Mouse (Mus musculus) MEL (cell line): Measurements from ENCODE around the gene Elk4. TPM values are rescaled to one million over a fixed set of nuclear protein-coding genes. Genes with fewer than 3 reads are reported as not detected.

Source experiments
- DNase-seq: peaks from one replicate; pipeline ENCODE4 v3.0.0; 2011; ENCODE audit warnings: low read depth, low spot score
- H3K27ac ChIP-seq: 2 replicates; pipeline ENCODE4 v1.5.1; 2012; ENCODE audit warnings: low read depth, mild to moderate bottlenecking, control low read depth, low read length, moderate library complexity; ENCODE audit not compliant: control insufficient read depth
- H3K27me3 ChIP-seq, 2 experiments: fragments of 150-350 bp in 1 of 2; sonication (generic) in 1 of 2; 2 replicates each; pipeline ENCODE4 v1.6.1; 2012; ENCODE audit warnings: low read length in 2 of 2, mild to moderate bottlenecking in 2 of 2, improper control_type of control experiment in 1 of 2, moderate library complexity in 1 of 2; ENCODE audit not compliant: insufficient read depth in 2 of 2, control insufficient read depth in 1 of 2
- H3K36me3 ChIP-seq, 2 experiments: 2 replicates each; pipeline ENCODE4 v1.6.1; 2012 to 2014; ENCODE audit warnings: low read length in 2 of 2, improper control_type of control experiment in 1 of 2, inconsistent platforms in 1 of 2, mild to moderate bottlenecking in 1 of 2; ENCODE audit not compliant: insufficient read depth in 2 of 2, control insufficient read depth in 1 of 2
- H3K4me1 ChIP-seq, 2 experiments: fragments of 150-350 bp in 1 of 2; sonication (generic) in 1 of 2; 2 replicates each; pipeline ENCODE4 v1.6.1; 2012; ENCODE audit warnings: low read length in 2 of 2, improper control_type of control experiment in 1 of 2, mild to moderate bottlenecking in 1 of 2; ENCODE audit not compliant: insufficient read depth in 2 of 2, control insufficient read depth in 1 of 2
- H3K4me3 ChIP-seq, 2 experiments: fragments of 150-350 bp in 1 of 2; sonication (generic) in 1 of 2; 2 replicates each; pipeline ENCODE4 v1.5.1; 2012; ENCODE audit warnings: low read depth in 2 of 2, low read length in 2 of 2, mild to moderate bottlenecking in 2 of 2, moderate library complexity in 2 of 2, control low read depth in 1 of 2, improper control_type of control experiment in 1 of 2; ENCODE audit not compliant: control insufficient read depth in 1 of 2, insufficient read depth in 1 of 2
- H3K79me2 ChIP-seq: 2 replicates; pipeline ENCODE4 v1.6.1; 2012; ENCODE audit warnings: mild to moderate bottlenecking, low read length, moderate library complexity; ENCODE audit not compliant: control insufficient read depth, poor library complexity, insufficient read depth
- H3K9ac ChIP-seq: 2 replicates; pipeline ENCODE4 v1.6.1; 2012; ENCODE audit warnings: low read depth, mild to moderate bottlenecking, control low read depth, low read length, moderate library complexity; ENCODE audit not compliant: control insufficient read depth, poor library complexity, severe bottlenecking
- H3K9me3 ChIP-seq: fragments of 150-350 bp; sonication (generic); replicated peaks from 2 replicates; pipeline ENCODE4 v1.6.1; 2012; ENCODE audit warnings: mild to moderate bottlenecking, low read length, improper control_type of control experiment, moderate library complexity; ENCODE audit not compliant: insufficient read depth
- CHD2 ChIP-seq: IDR thresholded peaks from 2 replicates; pipeline ENCODE4 v1.6.1; 2011; ENCODE audit warnings: low read length, improper control_type of control experiment
- CTCF ChIP-seq, 3 experiments: IDR thresholded peaks in 2 of 3; conservative IDR thresholded peaks in 1 of 3; 2 replicates each; pipeline ENCODE4 v1.5.1; 2011 to 2012; ENCODE audit warnings: low read length in 3 of 3, low read depth in 2 of 3, mild to moderate bottlenecking in 2 of 3, improper control_type of control experiment in 1 of 3, inconsistent platforms in 1 of 3, mixed read lengths in 1 of 3, moderate library complexity in 1 of 3; ENCODE audit not compliant: control insufficient read depth in 1 of 3, insufficient read depth in 1 of 3, poor library complexity in 1 of 3, severe bottlenecking in 1 of 3
- E2F4 ChIP-seq: IDR thresholded peaks from 2 replicates; pipeline ENCODE4 v1.6.1; 2011; ENCODE audit warnings: low read depth, low read length, improper control_type of control experiment, borderline replicate concordance
- EP300 ChIP-seq, 2 experiments: IDR thresholded peaks; 2 replicates each; pipeline ENCODE4 v1.6.1; 2011; ENCODE audit warnings: improper control_type of control experiment in 2 of 2, low read length in 2 of 2, low read depth in 1 of 2, mild to moderate bottlenecking in 1 of 2
- KAT2A ChIP-seq: conservative IDR thresholded peaks from 2 replicates; pipeline ENCODE4 v1.6.1; 2012; ENCODE audit warnings: low read depth, low read length, improper control_type of control experiment, inconsistent platforms
- MAFK ChIP-seq: IDR thresholded peaks from 2 replicates; pipeline ENCODE4 v1.6.1; 2011; ENCODE audit warnings: low read depth, mild to moderate bottlenecking, low read length, improper control_type of control experiment, borderline replicate concordance
- MYC ChIP-seq: IDR thresholded peaks from 2 replicates; pipeline ENCODE4 v1.6.1; 2011; ENCODE audit warnings: low read depth, mild to moderate bottlenecking, low read length, improper control_type of control experiment, moderate library complexity
- POLR2A ChIP-seq, 2 experiments: IDR thresholded peaks; 2 replicates each; pipeline ENCODE4 v1.6.1; 2011 to 2012; ENCODE audit warnings: low read length in 2 of 2, mild to moderate bottlenecking in 2 of 2, control low read depth in 1 of 2, improper control_type of control experiment in 1 of 2, low read depth in 1 of 2, moderate library complexity in 1 of 2; ENCODE audit not compliant: control insufficient read depth in 1 of 2, insufficient read depth in 1 of 2, poor library complexity in 1 of 2
- POLR2AphosphoS2 ChIP-seq: IDR thresholded peaks from 2 replicates; pipeline ENCODE4 v1.6.1; 2011; ENCODE audit warnings: low read length, improper control_type of control experiment
- RCOR1 ChIP-seq: IDR thresholded peaks from 2 replicates; pipeline ENCODE4 v1.6.1; 2012; ENCODE audit warnings: low read depth, mild to moderate bottlenecking, inconsistent platforms, low read length, improper control_type of control experiment
- SIN3A ChIP-seq: IDR thresholded peaks from 2 replicates; pipeline ENCODE4 v1.6.1; 2012; ENCODE audit warnings: low read length, improper control_type of control experiment, inconsistent platforms
- SMC3 ChIP-seq: IDR thresholded peaks from 2 replicates; pipeline ENCODE4 v1.6.1; 2011; ENCODE audit warnings: low read depth, low read length, improper control_type of control experiment
- UBTF ChIP-seq: IDR thresholded peaks from 2 replicates; pipeline ENCODE4 v1.6.1; 2012; ENCODE audit warnings: low read depth, mild to moderate bottlenecking, inconsistent platforms, low read length, improper control_type of control experiment, moderate library complexity, borderline replicate concordance; ENCODE audit not compliant: insufficient read depth
- ZMIZ1 ChIP-seq: IDR thresholded peaks from 2 replicates; pipeline ENCODE4 v1.6.1; 2012; ENCODE audit warnings: low read depth, mild to moderate bottlenecking, inconsistent platforms, low read length, improper control_type of control experiment, moderate library complexity
- ZNF384 ChIP-seq: IDR thresholded peaks from 2 replicates; pipeline ENCODE4 v1.6.1; 2012; ENCODE audit warnings: low read depth, mild to moderate bottlenecking, inconsistent platforms, low read length, improper control_type of control experiment
- polyA plus RNA-seq, 2 experiments: library from polyadenylated mRNA; stranded (reverse) in 1 of 2; unstranded in 1 of 2; fragments of >175 nt in 1 of 2; fragments of >200 nt in 1 of 2; gene quantifications; 2 replicates each; pipeline versions ENCODE4 v1.2.1 to v1.2.4; 2012; ENCODE audit warnings: low replicate concordance in 2 of 2, low read depth in 1 of 2; ENCODE audit not compliant: insufficient read length in 2 of 2, insufficient read depth in 1 of 2, missing spikeins in 1 of 2
- total RNA-seq: library from RNA; depleted of rRNA; stranded (reverse); fragments of 300-350 nt; gene quantifications from 2 replicates; pipeline ENCODE4 v1.2.3, GENCODE M21; 2012

The Elk4 gene
- total and polyA plus RNA-seq, 3 experiments: 19.4 to 191 (median 20.3) TPM

- Histone ChIP-seq H3K36me3 (peaks cover 7 to 36% of the 10 kb centered on the region in 2 experiments; a peak in 3 of 4 replicates), H3K9ac (peak overlapping the region; percentile 53), H3K4me1 (peaks cover 24 to 29% of the 10 kb centered on the region in 2 experiments), H3K4me3 (peak overlapping the region in 1 of 2 experiments; percentile 11; a peak in 1 of 4 replicates), H3K27me3 (no peaks in the 10 kb centered on the region), H3K79me2 (peaks cover 87% of the 10 kb centered on the region), H3K27ac (peak overlapping the region; percentile 77; the same call in 1 of the 2 replicates), H3K9me3 (no peaks in the 10 kb centered on the region)
- TF ChIP-seq SIN3A: 0 out of 2 replicates have a peak, but pooled peaks have one; percentile 23
- TF ChIP-seq EP300 (IDR thresholded peaks at IDR 0.05; ENCODE audit: low read depth in 1 of 2, low read length in 2 of 2): peak in 1 of 2 experiments; percentile 20; a peak in 1 of 4 replicates
- TF ChIP-seq KAT2A: no peak
- DNase-seq: peak; percentile 34
These were observed 40.1 kb upstream of the Elk4 start for GRCm38 (mm10) chr1:131967336-131967735.

DNA sequence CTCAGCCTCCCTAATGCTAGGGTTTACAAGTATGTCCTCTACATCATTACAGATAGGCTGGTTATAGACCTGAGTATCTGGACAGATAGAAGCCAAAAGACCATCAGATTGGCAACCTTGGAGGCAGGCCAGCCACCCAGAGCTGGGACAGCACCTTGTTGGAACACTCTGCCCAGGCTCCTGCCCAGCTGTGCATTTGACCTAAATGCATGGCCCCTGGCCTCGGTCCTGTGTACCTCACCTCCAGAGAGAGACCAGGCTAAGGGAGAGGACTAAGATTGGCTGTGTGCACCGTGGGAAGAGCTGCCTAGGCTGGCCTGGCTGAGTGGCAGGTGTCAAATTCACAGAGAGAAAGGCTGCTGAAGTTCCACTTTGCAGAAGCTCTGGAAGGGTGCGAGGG is 38.9 kb upstream of the Elk4 start:
- H3K4me3 ChIP-seq: no peak overlapping the region
- H3K9ac ChIP-seq: no peak overlapping the region
- no peak for TF ChIP-seq POLR2AphosphoS2
- no peak for TF ChIP-seq POLR2A (IDR thresholded peaks at IDR 0.05; ENCODE audit: control insufficient read depth in 1 of 2, insufficient read depth in 1 of 2, low read depth in 1 of 2, low read length in 2 of 2, poor library complexity in 1 of 2)
- TF ChIP-seq, all 39 proteins: peak for 0
- no peaks in the 10 kb centered on the region for H3K27me3 ChIP-seq
- H3K4me1 ChIP-seq: peaks cover 24 to 29% of the 10 kb centered on the region in 2 experiments
- H3K36me3 ChIP-seq: peaks cover 7 to 36% of the 10 kb centered on the region in 2 experiments; a peak in 3 of 4 replicates
- DNase-seq: no peak
- no peaks in the 10 kb centered on the region for H3K9me3 ChIP-seq
- H3K27ac ChIP-seq: no peak overlapping the region
- H3K79me2 ChIP-seq: peaks cover 91% of the 10 kb centered on the region

DNA sequence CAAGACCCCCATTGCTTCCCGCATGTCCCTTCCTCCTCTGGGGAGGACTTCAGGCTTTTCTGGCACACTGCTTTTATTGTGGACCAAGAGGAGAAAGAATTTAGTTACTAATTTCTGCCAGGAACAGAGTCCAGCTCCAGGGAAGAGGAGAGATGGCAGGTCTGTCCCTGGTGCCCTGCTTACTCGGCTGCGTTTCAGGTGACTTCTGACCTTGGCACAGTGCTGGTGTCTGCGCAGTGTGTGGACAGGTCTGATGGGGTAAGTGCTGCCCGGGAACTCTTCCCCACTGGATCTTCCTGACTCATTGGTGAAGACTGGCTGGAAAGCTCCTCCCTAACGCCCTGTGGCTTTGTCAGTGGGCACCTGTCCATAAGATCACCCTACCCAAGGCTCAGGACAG is 38.4 kb upstream of the Elk4 start:
- no peak for DNase-seq
- no peak overlapping the region for H3K27ac ChIP-seq
- H3K27me3 ChIP-seq: no peaks in the 10 kb centered on the region

More for the DNA sequence above, 38.4 kb upstream of the Elk4 start:
- Histone ChIP-seq H3K79me2 (peaks cover 91% of the 10 kb centered on the region), H3K9ac (no peak overlapping the region), H3K4me1 (peaks cover 22 to 29% of the 10 kb centered on the region in 2 experiments), H3K36me3 (peaks cover 7 to 34% of the 10 kb centered on the region in 2 experiments; a peak in 3 of 4 replicates), H3K9me3 (no peaks in the 10 kb centered on the region), H3K4me3 (no peak overlapping the region)
- no peak for TF ChIP-seq CTCF (IDR thresholded peaks at IDR 0.05 in 2 of 3, conservative IDR thresholded peaks at IDR 0.05 in 1 of 3; ENCODE audit: control insufficient read depth in 1 of 3, insufficient read depth in 1 of 3, low read depth in 2 of 3, low read length in 3 of 3, poor library complexity in 1 of 3, severe bottlenecking in 1 of 3)
- TF ChIP-seq MAFK: no peak
- TF ChIP-seq CHD2: no peak
- TF ChIP-seq SIN3A: no peak
- TF ChIP-seq E2F4: no peak
- no peak for TF ChIP-seq ZNF384
- TF ChIP-seq SMC3: no peak
- TF ChIP-seq RCOR1: no peak; the same call in 1 of the 2 replicates
- no peak for TF ChIP-seq EP300 (IDR thresholded peaks at IDR 0.05; ENCODE audit: low read depth in 1 of 2, low read length in 2 of 2)
- TF ChIP-seq POLR2A (IDR thresholded peaks at IDR 0.05; ENCODE audit: control insufficient read depth in 1 of 2, insufficient read depth in 1 of 2, low read depth in 1 of 2, low read length in 2 of 2, poor library complexity in 1 of 2): no peak
- no peak for TF ChIP-seq MYC
- TF ChIP-seq UBTF: no peak
- no peak for TF ChIP-seq ZMIZ1
